Mouse (Mus musculus): ENCODE measurements around the gene Lsamp.

DNA sequence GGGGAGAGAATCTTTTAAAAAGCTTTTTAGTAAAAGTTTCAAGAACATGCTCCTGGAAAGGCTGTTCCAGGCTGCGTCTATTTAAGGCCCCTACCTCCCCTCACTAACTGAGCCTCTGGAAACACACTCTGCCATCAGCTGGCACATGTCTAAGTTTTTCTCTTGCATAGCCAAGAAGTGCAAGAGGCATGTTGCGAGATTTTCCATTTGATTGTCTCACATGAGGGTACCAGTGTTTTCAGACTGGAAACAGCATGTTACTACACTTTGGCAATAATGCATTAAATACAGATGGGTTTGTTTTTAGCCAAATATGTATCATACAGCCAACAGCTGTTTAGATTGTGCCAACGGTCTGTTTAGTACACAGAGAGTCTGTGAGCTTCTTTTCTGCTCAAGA lies 958.1 kb downstream of the Lsamp start:
- TF ChIP-seq EP300 (IDR thresholded peaks at IDR 0.05; ENCODE audit: insufficient read depth, low read depth, low read length): no peak
- no peak for TF ChIP-seq POLR2A (IDR thresholded peaks at IDR 0.05; ENCODE audit: insufficient read depth, low read depth, low read length)
- TF ChIP-seq CTCF (IDR thresholded peaks at IDR 0.05): no peak
